Mouse (Mus musculus): ENCODE results near the gene Krt81.

DNA sequence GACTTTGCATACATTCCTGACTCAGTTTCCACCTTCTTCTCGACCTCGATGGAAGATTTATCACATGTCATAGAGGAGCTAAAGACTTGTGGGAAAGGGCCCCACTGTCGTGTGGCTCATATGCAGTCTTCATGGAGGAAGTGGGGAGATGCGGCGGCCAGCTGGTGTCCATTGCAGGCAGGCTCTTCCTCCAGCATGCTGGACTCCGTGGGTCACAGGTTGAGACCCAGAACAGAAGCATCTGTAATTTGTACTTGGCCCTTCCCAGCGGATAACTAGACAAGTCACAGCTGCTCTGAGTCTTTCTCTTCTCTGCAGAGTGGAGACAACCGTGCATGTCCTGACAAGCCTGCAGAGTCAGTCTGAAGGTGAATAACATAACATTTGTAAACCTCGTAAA, 44.7 kb upstream of the Krt81 start:
- TF ChIP-seq CTCF (IDR thresholded peaks at IDR 0.05; ENCODE audit: borderline replicate concordance, insufficient read depth, low read depth, low read length): no peak
- no peak for TF ChIP-seq POLR2A (IDR thresholded peaks at IDR 0.05; ENCODE audit: borderline replicate concordance, insufficient read depth, low read length)

Measured in cerebellum, adult 2 months (tissue).